Mouse (Mus musculus): ENCODE data around the gene Gm21258. TPM values are rescaled to one million over a fixed set of nuclear protein-coding genes. Genes with fewer than 3 reads are reported as not detected.
"Not testable (repeated sequence)": the region's sequence is repeated elsewhere in the genome, so short reads cannot be mapped to it uniquely, and the experiment has no call there.

The Gm21258 gene
- total RNA-seq (2022): not detected

GRCm38 (mm10) chrY:52779740-52780139, at the start of gene Gm21258:
TSS of gene Gm21258 (plus strand) at chrY:52780040.
- not testable (repeated sequence) for DNase-seq (ENCODE audit: low spot score in 2 of 2)

Measured in left cerebral cortex, adult 8-10 months (tissue).